Mouse (Mus musculus): ENCODE data around the gene Itga6.

Itga6 gene

DNA sequence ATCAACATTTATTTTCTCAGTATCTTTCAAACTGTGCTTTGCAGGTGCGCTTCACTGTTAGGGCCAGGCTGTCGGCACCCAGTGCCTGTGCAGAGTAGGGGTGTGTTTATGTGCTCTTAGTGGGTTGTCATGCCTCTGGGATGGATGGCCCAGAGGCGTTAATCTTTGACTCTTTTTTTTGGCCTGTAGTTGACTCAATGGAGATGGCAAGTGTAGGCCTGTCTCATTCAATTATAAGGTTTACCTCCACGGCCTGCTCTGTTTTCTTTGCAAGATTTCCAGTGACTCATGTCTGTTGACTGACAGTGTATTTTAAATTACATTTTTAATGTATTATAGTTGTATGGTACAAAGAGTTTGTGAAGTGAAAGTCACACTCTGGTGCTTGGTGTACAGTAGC, 56.7 kb downstream of the Itga6 start:
- DNase-seq (ENCODE audit: low spot score) = no peak

DNA sequence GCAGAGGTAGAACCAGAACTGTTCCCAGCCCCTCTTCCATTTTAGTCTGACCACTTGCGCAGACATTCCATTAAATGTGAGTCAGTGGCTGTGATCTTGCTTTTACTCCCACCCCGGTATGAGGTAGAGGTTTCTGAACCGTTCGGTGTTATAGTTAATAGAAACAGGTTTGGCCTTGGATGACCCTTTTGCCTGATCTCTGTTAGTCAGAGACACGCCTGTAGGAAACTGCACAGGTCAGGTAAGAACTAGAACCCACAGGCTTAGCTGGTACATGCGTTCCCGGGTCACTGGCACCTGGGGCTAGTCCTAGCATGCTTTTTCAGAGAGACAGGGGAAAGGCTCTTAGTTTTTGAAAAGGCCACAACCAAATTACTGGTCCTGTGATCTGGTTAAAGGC, 59.7 kb downstream of the Itga6 start:
- no peak for DNase-seq (ENCODE audit: low spot score)

DNA sequence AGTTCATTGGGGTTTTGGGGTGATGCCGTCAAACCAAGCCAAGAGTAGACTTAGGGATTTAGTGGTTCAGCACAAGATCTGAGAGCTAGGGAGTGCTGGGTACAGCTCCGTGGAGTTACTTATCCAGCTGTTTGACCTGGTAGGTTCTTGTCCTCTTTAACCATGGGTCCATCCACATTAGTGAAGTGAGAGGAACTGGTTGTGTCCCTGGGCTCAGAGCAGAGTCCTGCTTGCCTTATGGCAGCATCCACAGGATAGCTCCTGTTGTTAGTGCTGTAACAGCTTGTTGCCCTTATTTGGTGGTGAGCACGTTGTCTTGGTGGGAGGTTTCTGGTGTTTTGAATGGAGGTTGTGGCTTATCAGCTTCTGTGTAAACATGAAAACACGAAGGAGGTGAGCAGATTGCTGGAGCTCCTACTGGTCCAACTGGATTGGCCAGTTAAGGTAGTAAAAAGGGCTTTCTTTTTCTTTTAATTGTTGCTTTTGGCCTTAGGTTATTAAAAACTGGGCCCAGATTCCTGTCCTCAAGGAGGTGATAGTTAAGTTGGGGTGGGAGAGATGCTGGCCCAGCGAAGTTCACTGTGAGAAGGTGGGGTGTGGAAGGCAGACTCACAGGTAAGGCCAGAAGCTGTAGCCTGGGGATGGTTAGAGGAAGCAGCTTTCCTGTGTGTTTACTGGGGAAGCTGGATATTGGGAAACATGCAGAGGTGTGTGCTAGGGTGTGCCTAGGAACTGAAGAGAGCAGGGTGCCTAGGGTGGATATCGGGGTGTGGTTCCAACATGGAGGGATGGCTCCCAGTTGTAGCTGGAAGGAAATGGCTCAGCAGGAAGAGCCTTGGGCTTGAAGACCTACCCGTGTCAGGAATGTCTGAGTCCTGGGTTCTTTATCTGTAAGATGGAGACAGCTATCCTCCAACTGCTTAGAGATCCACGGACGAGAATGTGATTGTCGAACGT, 60.5 kb downstream of the Itga6 start:
- DNase-seq (ENCODE audit: low spot score) = no peak

DNA sequence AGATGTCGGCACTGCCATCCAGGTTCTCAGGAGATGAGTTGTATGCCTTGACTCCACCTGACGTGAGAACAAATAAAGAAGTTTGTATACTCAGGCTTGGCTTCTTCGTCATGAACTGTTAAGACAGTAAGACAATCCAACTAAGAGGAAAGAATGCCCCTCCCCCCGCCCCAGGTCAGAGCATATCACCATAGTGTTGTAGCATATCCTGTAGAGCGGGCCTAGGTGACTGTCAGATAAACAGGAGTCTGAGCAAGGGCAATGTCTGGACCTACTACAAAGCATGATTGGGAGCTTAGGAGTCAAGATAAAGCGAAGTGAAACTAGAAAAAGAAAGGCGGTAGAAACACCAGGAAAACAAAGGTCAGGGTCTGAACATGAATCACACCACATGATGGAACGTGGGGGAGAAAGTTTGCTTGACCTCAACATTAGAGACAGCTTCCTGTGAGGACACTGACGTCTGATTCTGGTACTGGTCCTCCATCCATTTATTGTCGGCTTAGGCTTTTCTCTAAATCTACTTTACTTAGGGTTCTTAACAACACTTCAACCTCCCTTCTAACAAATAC, 64.0 kb downstream of the Itga6 start:
- no peak for DNase-seq (ENCODE audit: low spot score)

DNA sequence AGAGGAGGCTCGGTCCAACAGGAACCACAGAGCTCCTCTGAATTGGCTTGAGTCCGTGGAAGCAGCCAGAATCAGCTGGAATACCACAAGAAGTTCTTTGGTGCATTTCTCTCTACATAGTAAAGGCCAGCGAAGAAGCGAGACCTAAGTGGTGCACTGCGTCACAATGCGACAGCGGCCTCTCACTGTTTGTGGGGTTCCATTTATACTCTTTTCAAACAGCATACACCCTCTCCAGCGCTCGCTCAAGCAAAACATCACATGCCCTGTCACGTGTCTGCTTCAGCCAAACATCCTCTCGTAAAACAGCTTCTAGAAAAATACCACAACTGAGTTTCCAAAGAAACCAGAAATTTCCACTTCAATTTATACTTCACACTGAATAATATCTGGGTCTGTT, 64.6 kb downstream of the Itga6 start:
- DNase-seq (ENCODE audit: low spot score) = no peak

DNA sequence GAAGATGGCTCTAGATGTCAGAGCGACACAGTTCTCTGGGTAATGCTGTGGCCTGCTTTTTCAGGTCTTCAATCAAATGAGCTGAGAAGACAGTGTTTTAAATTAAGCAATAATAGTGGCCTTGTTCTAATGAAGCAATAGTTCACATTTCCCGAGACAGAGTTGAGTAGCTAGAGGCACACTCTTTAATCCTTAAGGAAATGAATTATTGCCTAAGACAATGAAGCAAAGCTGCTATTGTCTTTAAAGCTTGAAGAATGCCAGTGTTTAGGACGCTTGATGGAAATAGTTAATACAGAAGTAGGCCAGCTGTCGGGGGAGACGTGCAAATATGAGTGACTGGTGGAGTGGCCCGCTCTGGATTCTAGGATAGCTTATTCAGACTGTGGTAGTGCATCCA, 65.5 kb downstream of the Itga6 start:
- no peak for DNase-seq (ENCODE audit: low spot score)

DNA sequence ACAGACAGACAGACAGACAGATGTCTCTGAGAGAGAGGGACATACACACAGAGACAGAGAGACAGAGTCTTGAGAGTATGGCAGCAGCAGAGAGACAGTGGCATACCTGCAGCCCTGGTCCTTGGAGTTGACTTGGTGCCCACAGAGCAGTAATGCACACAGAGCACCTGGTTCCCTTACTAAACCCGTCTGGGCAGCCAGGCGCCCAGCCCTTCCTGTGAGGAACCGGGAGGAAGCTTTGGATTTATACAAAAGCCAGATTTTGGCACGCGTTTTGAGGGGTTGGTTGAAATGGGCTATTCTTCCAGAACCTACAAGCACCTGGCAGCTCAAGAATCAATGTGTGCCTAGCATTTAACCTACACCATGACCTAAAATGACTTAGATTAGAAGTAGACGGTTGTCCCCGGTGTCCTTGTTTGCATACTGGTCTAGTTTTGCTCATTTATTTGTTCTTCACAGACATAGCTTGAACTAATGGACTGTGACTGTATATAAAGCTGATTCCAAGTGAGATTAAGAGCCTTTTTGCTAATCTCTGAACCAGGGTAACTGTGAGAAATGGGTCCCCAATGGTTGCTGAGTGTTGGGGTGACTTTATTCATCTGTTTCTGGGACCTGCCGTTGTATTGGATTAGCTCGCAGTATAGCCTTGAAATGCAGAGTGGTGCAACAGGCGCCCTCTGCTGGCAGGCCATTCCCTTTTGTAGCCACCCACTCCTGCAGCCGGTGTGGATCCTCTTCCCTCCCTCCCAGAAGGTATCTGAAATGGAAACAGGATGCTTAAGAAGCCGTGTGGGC, 67.0 kb downstream of the Itga6 start:
- DNase-seq (ENCODE audit: low spot score) = peak; percentile 91

DNA sequence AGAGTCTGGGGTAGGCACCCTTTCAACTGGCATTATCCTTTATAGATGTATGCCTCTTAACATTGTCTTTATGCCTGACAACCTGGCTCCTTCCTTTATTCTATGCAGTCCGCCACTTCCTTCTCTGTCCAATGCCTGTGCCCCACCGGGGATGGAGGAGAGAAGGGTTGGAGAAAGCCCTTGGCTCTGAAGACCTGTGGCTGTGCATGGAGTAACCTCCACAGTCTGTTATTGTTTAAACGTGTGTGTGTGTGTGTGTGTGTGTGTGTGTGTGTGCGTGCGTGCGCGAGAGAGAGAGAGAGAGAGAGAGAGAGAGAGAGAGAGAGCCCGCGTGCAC, 67.6 kb downstream of the Itga6 start:
- no peak for DNase-seq (ENCODE audit: low spot score)

DNA sequence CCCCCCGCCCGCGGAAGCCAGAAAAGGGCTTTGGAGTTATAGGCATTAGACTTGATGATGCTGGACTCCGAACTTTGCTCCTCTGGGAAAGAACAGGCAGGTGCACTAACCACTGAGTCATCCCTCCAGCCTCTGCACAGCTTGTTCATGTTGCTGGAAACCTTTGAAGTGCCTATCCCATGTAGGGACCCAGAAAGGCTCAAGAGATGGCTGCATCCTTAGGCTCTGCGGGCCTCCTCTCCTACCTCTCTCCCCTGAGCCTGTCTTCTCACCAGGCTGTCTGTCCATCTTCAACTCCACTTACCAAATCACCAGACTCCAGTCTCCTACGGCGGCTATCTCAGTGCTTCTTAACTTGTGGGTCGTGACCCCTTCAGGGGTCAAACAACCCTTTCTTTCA, 68.0 kb downstream of the Itga6 start:
- DNase-seq (ENCODE audit: low spot score) = no peak

DNA sequence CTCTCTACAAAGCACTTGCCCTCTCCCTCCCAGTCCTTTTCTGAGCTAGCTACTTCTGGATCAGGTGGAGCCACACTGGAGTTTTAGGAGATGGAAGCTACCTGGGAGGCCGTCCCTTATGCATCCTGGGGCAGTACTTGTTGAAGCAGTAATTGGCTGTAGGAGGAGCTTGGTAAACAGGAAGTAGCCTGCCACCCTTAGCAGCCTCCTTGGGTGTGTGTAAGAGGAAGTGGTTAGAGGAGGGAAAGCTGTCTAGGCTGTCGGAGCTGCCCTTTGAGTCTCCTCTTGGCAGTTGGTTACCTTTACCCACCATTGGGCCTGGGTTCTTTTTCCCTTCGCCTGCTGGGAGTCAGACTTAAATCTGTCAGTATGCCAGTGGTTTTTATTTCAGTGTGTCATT, 68.6 kb downstream of the Itga6 start:
- DNase-seq (ENCODE audit: low spot score) = no peak

DNA sequence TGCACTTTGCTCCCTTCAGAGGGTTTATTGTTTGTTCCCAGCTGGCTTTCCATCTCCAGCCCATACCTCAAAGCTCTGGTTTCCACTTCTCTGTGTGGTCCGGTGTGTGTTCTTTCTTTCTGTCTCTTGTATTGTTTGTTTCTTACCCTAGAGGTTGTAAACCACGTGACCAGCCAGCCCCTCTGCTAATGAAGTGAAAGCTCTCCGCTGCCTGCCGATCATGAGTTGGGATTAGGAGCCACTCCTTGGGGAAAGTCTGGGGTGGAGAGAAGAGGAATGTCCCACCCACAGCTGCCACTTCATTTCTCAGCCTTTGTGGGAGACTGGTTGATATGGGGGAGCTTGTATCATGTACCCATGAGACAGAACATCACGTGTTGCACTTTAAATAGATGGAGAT, 69.9 kb downstream of the Itga6 start:
- no peak for DNase-seq (ENCODE audit: low spot score)

DNA sequence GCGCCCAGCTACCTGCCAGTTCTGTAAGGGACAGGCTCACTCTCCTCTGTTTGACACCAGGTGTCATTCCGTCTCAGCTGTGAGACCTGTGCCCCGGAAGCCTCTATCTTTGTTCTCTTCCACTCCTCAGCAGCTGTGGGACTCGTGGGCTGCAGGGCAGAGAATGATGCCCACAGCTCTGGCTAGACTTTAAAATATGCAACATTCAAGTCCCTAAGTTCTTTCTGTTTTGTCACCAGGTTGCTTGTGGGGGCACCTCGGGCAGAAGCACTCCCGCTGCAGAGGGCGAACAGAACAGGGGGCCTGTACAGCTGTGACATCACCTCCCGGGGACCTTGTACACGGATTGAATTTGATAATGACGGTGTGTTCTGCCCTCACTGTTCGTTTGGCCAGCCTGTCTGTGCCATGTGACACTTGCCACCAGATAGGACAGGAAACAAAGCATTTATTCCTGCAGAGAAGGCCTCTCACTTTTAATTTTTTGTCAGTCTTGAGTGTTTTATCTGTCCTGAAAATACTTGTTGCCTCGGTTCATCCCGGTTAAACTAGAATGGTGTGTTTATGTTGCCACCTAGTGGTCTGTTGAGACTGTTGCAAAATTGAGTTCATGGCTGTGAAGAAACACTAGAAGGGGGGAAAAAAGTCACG, 71.1 kb downstream of the Itga6 start:
- DNase-seq (ENCODE audit: low spot score) = no peak

DNA sequence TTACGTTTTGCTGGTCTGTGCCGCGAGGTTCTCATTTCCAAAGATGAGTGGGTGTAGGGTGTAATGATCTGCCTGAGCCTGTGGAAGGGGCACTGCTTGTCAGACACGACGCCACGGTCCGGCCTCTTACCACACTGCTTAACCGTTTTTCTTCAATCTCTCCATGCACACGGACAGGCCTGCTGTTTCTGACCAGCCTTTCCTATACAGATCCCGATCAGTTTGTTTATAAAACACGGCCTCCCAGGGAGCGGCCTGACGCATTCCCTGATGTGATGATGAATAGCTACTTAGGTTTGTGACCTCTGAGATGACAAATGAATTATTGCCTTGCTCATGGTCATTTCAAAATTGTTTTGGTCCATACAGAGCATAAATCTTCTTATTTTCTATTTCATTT, 78.7 kb downstream of the Itga6 start:
- DNase-seq (ENCODE audit: low spot score) = no peak

DNA sequence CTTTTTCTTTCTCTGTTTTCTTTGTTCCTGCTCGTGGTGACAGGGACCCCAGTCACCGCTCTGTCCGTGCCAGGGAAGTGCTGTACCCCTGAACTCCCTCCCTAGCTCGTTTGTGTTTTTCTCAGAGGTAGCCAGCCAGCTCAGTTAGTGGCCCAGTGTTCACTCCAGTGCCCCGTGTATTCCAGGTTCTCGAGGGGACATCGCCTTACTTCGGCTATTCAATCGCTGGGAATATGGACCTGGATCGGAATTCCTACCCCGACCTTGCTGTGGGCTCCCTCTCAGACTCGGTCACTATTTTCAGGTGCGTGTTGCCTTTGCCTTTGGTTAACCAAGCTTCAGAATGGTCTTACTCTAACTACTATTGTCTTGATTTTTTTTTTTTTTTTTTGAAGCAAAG, 82.3 kb downstream of the Itga6 start:
- DNase-seq (ENCODE audit: low spot score) = no peak

DNA sequence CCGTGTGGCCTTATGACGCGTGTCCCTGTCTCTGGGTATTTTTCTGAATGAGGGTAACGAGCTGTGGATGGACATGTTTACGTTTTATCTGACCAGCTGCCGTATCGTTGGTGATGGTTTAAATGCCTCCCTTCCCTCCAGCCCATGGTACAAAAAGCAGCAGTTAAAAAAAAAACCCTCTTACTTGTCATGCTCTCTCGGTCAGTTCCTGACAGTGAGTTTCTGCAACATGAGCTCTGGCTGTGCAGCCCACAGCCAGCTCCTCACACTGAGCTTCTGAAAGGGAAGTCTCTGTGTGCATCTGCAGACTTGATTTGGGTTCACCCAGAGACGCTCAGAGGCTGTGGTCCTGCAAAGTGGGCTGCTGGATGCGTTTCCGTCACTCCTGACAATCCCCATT, 83.5 kb downstream of the Itga6 start:
- DNase-seq (ENCODE audit: low spot score) = no peak

DNA sequence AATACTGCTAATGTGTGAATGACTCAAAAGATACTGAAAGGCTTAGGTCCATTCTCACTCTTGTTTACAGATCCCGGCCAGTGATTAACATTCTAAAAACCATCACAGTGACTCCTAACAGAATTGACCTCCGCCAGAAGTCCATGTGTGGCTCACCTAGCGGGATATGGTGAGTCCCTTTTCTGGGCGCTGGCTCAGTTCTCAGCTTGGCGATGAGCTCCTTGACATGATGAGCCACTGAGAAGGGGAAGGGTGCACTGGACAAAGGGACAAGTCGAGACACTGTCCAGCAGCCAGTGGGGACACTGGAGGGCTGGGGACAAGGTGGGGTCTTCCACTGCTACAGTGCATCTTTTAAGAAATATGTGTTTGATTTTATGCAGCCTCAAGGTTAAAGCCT, 88.2 kb downstream of the Itga6 start:
- DNase-seq (ENCODE audit: low spot score) = no peak

DNA sequence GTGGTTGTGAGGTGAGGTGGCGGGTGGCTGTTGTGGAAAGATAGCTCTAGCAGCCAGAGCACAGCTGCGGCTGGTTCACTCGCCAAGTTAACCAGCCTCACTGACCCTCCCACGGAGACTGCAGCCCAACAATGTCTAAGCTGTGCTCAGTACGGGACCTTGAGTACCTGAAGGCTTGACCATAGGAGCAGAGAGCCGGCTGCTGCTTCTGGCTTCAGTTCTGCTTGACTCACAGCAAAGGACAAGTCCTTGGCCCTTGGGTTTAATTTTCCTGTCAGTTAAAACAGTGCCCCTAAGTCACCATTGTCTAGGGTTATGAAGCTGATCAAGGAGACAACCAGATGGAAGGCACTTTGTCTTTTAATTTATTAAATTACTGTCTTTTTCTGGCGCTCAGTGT, 89.0 kb downstream of the Itga6 start:
- no peak for DNase-seq (ENCODE audit: low spot score)

DNA sequence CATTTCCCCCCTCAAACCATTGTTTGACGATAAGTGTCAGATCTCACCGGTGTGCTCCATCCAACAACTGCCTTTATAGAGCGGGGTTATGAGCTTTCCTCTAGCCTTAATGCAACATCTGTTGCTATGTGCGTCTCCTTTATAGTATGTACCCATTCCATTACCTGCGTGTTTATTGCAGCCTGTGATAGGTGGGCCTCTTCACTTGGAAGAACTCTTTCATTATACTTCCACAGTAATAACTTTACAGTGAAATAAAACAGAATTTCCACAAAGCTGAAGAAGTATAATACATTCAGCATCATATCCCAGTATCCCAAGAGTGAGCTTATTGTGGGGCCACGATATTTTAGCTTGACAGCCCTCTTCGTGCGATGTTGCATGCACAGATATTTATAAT, 90.1 kb downstream of the Itga6 start:
- no peak for DNase-seq (ENCODE audit: low spot score)

DNA sequence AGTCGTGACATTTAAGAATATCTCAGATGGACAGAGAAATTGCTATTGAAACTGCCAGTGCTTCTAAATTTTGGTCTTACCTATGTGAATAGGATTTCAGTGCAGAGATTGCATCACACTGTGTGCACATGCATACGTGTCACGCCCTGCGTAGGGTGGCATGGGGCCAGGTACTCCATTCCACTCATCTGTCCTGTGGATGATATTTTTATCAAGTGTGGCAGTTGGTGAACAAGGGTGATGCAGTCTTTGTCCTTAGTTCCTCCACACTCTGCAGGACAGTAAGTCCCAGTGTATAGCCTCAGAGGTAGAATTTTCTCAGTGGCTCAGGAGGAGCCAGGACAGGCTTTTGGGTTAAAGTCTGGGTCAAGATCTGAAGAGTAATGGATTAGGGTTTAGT, 90.8 kb downstream of the Itga6 start:
- no peak for DNase-seq (ENCODE audit: low spot score)

DNA sequence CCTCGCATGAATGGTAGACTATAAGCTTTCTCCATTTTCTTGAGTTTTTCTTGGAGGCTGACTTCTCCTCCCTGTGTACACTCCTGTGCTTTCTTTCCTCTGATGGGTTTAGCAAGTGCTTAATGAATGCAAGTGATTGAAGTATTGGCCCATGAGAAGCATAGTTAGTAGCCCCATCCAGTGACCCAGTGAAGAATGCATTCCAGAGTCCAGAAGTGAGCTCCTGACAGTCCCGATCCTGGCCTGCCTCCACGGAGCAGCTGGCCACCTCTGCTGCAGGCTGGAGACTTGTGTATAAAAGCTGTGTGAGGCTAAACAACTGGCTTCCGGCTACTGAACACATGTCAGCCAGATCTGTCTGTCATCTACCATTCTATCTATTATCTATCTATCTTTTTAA, 91.8 kb downstream of the Itga6 start:
- DNase-seq (ENCODE audit: low spot score) = no peak

DNA sequence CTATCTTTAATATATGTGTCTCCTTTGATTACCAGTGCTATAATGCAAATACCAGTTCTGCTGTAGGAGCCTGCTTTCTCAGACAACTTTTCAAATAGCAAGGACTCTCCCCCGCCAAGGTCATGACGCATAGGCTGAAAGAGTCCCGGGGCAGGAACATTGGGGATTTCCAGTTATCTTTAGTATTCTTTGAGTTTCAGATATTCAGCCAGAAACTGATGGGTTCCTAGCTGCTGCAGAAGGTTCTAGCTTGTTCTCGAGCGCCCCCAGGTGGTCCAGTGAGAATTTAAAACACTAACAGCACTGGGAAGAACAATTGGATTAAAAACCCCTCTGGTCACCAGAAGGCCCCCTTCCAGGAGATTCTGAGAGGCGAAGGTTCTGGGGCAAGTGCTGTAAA, 92.4 kb downstream of the Itga6 start:
- DNase-seq (ENCODE audit: low spot score) = peak; percentile 86

DNA sequence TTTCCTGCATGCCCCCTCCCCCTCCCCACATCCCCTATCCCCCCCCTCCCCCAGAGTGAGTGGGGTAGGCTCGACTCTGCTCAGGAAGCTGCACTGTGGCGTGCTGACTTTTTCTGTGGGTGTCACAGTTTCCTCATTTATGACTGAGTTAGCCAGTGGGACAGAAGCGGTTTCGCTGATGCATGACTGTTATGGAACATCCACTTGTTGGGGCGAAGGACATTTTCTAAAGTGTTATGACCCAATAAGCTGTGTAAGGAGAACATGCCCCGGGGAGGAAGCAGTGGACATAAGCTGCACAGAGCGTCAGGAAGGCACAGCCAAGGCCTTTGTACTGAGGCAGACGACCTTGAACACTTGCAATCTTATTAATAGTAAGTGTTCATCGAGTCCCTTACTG, 97.9 kb downstream of the Itga6 start:
- DNase-seq (ENCODE audit: low spot score) = no peak

DNA sequence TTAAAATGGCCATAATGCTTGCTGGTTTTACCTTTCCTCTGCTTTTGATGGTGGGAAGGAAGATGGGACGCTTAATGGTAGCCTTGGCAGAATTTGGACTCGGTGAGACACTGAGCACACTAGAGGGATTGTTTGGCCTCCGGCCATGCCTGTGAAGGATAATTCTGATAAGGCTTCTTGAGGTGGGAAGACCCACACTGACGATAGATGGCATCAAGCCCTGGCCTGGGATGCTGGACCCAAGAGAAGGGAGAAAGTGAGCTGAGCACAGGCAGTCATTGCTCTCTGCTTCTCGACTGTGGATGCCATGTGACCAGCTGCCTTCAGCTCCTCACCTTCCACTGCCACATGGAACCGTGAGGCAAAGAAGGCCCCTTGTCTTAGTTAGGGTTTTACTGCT, 99.5 kb downstream of the Itga6 start:
- DNase-seq (ENCODE audit: low spot score) = no peak

Data from testis, postnatal 10 days (tissue).